Mouse (Mus musculus): ENCODE results near the gene Exosc2. TPM values are rescaled to one million over a fixed set of nuclear protein-coding genes. Genes with fewer than 3 reads are reported as not detected.
A peak's percentile ranks its signal among the peaks of the same experiment; 100 is the strongest.
"Not testable (repeated sequence)": the region's sequence is repeated elsewhere in the genome, so short reads cannot be mapped to it uniquely, and the experiment has no call there.

Gene Exosc2
- polyA plus RNA-seq, 3 experiments from 2014 or later = 31.9 to 50.4 (median 42.6) TPM

GRCm38 (mm10) chr2:31678641-31679040 is 8.1 kb downstream of the Exosc2 start:
- ATAC-seq = no peak

GRCm38 (mm10) chr2:31681051-31681707 is 10.7 kb downstream of the Exosc2 start:
- not testable (repeated sequence) for ATAC-seq

- ATAC-seq = no peak
These were observed 11.3 kb downstream of the Exosc2 start for GRCm38 (mm10) chr2:31681731-31682235.

DNA sequence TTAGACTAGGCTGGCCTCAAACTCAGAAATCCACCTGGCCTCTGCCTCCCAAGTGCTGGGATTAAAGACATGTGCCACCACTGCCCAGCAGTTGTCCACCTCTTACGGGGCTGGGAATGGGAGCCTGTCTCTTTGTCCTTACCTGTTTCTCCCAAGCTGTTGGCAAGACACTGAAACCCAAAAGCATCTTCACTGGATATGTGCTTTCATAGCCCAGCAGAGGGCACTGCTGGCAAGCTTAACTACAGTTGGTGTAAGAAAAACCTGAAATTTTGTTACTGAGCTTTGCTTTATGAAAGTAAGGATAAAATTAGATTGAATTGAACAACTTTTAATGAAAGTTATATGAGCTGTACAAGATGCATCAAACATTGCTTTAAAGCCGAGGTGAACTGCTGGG is 13.2 kb downstream of the Exosc2 start:
- no peak for ATAC-seq

- peak; percentile 97 for ATAC-seq
These were observed 17.8 kb downstream of the Exosc2 start, which contains the start of gene Abl1 for GRCm38 (mm10) chr2:31688074-31688925. Gene Abl1 (plus strand): TSS chr2:31688376.

GRCm38 (mm10) chr2:31689045-31689444 is 18.5 kb downstream of the Exosc2 start:
- no peak for ATAC-seq

- ATAC-seq = no peak
These were observed 19.5 kb downstream of the Exosc2 start for GRCm38 (mm10) chr2:31690063-31690462.

GRCm38 (mm10) chr2:31698209-31698608 is 27.7 kb downstream of the Exosc2 start:
- ATAC-seq = no peak

GRCm38 (mm10) chr2:31700545-31701446 is 30.3 kb downstream of the Exosc2 start:
- ATAC-seq = no peak

DNA sequence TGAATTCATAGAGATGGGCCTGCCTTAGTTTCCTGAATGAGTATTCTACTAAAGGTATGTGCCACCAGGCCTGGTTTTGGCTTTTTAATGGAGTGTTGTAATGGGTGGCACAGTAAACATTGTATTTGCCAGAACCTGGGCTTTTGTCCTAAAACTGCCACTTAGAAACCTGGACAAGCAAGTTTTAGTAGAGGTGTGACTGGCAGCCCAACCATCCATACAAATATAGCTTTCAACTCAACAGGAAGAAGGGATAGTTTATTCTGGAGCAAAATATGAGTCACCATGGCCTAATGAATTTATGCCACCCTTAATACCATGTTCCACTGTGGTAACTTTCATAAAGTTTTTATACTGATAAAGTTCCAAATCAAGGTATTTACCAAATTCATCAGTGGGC is 32.7 kb downstream of the Exosc2 start:
- ATAC-seq = no peak

- ATAC-seq = no peak
These were observed 35.4 kb downstream of the Exosc2 start for GRCm38 (mm10) chr2:31705914-31706313.

GRCm38 (mm10) chr2:31706531-31706930 is 36.0 kb downstream of the Exosc2 start:
- no peak for ATAC-seq

GRCm38 (mm10) chr2:31712716-31713115 is 42.2 kb downstream of the Exosc2 start:
- no peak for ATAC-seq

DNA sequence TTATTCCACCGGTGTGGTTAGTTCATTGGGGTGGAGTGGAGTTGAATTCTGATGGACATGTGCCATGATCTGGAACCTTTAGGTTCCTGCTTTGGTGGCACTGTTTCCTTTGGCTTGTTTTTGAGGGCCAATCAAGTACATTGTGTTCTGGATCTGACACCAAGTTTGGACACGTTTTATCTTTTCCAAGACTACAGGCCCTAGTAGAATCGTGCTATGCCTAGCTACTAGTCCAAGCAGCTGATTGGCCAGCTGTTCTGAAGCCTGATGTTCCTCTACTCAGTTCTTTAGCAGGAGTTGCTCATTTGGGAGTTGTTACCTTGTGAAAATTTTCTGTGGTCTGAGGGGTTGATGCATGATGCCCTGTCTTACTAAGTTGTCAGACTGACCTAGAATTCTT is 43.3 kb downstream of the Exosc2 start:
- ATAC-seq = no peak

DNA sequence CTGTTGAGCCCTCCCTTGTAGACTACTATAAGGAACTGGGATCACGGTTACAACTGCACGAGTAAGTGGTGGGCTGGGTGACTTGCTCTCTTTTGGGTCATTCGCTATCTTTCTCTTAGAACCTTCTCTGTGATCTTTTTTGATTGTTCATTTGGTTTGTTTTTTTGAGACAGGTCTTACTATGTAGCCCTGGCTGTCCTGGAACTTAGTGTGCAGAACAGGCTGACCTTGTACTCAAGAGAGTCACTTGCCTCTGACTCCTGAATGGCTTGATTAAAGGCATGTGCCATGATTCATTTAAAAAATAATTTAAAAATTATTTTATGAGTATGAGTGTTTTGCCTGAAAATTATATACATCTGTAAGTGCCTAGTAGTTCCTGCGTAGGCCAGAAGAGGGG is 44.3 kb downstream of the Exosc2 start:
- no peak for ATAC-seq

DNA sequence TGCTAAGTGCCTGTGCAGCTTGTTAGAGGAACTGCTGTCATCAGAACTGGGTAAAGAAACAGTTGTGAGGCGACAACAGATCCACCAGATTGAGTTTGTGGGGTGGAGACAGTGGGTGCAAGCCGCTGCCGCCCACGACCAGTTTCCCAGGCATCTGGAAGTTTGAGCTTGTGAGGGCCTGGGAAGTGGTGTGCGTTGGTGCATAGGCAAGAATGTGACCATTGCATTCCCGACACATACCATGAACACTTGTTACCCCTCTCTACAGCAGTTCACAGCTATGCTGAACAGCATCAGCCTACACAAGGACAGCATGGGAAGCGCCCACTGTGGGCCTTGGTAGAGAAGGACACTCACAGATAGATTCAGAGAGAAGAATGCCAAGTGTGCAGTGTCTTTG is 45.5 kb downstream of the Exosc2 start:
- ATAC-seq = no peak

DNA sequence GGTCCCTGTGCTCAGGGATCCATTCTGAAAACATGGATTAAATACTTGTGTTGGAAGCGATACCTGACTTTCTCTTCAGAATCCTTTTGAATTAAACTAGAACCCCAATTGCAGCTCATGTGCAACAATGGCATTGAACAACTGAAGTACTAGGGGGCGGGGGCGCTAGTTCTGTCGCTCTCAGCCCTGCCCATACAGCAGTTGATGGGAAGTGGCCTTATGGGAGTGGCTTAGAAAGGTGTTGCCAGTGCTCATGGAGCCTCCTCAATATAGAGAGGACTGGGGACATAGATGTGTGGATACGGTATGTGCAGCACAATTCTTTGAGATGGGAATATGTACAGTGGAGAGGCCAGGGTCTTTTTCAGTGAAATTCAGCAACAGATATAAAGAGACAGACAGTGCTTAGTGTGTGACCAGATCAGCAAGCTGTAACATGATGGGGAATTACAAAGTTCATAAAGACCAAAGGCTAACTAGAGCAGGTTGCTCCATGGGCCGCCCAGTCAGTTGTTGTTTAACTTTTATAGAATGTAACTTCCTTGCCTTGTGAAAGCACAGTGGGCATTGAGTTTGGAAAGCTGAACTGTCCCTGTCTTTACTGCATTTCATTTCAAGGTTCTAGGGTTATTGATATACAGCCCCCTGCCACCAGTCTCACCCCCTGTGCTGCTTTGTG is 48.8 kb downstream of the Exosc2 start:
- ATAC-seq = no peak

GRCm38 (mm10) chr2:31719944-31720343 is 49.4 kb downstream of the Exosc2 start:
- no peak for ATAC-seq

DNA sequence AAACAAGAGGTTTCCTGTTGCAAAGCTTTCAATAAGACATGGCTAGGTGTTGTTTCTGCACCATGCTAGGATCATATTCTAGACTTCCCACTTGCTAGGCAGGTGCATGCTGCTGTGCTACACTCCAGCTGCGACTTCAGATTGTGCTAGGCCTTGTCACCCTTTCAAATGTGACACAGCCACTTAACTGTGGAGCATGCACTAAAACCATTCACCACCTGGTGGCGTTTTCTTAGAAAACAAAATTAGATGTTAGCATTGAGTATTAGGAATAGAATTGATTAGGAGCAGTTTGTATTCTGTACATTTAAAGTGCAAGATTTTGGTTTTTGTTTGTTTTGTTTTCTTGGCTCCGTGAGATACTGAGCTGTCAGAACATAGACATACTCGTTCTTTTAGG is 50.3 kb downstream of the Exosc2 start:
- no peak for ATAC-seq

DNA sequence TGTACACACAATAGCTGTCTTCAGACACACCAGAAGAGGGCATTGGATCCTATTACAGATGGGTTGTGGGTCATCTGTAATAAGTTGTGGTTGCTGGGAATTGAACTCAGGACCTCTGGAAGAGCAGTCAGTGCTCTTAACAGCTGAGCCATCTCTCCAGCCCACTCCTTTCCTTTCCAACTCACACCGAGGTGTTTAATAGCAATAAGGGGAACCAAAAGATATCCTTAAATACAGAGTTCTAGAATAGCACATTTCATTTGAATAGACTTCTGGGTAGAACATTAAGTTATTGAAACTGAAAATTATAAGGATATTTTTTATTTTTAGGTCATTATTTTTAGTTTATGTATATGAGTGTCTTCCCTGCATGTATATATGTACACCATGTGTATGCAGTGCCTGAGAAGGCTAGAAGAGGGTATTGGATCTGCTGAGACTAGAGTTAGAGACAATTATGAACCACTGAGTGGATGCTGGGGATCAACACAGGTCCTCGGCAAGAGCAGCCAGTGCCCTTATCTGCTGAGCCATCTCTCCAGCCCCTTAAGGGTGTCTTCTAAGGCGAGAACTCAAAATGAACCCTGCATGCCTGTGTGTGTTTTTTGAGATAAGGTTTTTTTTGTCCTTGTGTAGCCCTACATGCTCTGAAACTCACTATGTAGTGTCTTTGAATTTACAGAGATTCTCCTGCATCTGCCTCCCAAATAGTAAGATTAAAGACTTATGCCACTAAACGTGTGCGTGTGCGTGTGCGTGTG is 54.4 kb downstream of the Exosc2 start:
- no peak for ATAC-seq

DNA sequence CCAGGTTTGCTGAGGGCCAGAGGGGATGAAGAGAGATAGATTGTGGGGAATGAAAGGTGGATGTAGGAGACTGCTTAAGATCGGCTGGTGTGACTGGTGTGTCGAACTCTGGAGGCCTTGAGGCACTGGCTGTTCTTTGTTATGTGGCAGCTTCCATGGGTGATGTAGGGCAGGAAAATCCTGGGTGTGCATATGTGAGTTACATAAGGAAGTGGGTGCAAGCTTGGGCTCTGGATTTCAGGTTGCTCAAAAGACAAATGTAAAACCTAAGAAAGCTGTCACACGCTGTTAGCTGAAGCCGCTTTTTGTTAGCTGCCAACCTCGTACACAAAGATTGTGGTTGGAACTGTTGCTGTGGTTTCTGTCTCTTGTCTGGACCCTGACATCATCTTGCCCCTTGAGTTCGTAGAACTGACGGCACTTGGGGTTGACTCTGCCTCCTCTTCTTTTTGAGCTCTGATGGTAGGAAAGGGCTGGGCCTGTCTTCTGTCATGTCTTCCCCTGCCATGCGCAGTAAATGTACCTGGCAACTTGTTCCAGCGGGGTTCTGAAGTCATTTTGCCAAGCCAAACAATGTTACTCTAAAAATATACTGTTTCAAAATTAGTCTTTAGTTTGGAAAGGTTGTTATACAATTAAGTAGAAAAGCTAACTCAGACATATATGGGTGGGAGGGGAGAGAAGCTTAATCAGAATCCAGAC is 57.2 kb downstream of the Exosc2 start:
- peak; percentile 48 for ATAC-seq

Measured in inflammation-experienced regulatory T-cells, adult 6 months (primary cell).